16 mouse cellular contexts compared by ENCODE assay signal in the genomic region with DNA sequence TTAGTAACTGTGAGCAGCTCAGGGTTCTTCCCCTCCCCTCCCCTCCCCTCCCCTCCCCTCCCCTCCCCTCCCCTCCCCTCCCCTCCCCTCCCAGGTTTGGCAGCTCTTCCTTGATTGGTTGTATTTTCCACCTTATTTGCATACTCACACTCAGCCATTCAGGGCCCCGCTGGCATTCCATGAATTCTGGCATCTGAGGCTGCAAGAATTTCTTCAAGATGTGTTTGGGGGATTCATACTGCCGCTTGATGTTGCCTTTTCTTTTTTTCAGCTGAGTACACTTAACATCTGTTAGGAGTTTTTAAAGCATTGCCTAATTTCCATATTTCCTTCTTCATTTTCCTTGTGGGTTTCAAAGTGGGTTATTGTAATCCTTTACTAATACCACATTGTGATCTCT. TPM values are rescaled to one million over a fixed set of nuclear protein-coding genes. Genes with fewer than 3 reads are reported as not detected.
"Had no signal": no experiment of that assay in that cellular context is flagged by ENCODE, and none has a peak within 500 bp of the region (broad histone marks: within the 10 kb centered on the region; RNA-seq: fewer than 3 reads in every experiment).

No protein-coding gene starts in this region.

- H3K9me3 ChIP-seq: kidney, embryonic 15.5 days; limb, embryonic 10.5 days; liver, embryonic 15.5 days; neural tube, embryonic 12.5 days had no signal

- H3K27ac ChIP-seq: kidney, embryonic 15.5 days; left cerebral cortex, adult 2 months; limb, embryonic 10.5 days; liver, embryonic 15.5 days; neural tube, embryonic 12.5 days had no signal

- H3K27me3 ChIP-seq: kidney, embryonic 15.5 days; liver, embryonic 15.5 days; neural tube, embryonic 12.5 days had no signal

- H3K9ac ChIP-seq: kidney, embryonic 15.5 days; liver, embryonic 15.5 days; neural tube, embryonic 12.5 days had no signal

- DNase-seq: kidney, postnatal 14 days; lung, adult 2 months; lung, postnatal 14 days; midbrain, embryonic 14.5 days; thymus, postnatal 4 days had no signal

- H3K36me3 ChIP-seq: kidney, embryonic 15.5 days; limb, embryonic 10.5 days; liver, embryonic 15.5 days had no signal

- H3K4me1 ChIP-seq: kidney, embryonic 15.5 days; liver, embryonic 15.5 days; neural tube, embryonic 12.5 days had no signal

- H3K4me2 ChIP-seq: kidney, embryonic 15.5 days; liver, embryonic 11.5 days; liver, embryonic 15.5 days; neural tube, embryonic 12.5 days had no signal

- H3K4me3 ChIP-seq: kidney, embryonic 15.5 days; left cerebral cortex, adult 2 months; limb, embryonic 10.5 days; liver, embryonic 15.5 days; neural tube, embryonic 12.5 days had no signal

RNA-seq across cellular contexts. Expression of a gene that starts 22.0 kb away (rescaled TPM):
- total RNA-seq: megakaryocyte progenitor cell, adult 5-6 weeks; monocyte, adult 5-6 weeks; neutrophil, adult 5-6 weeks had no signal

RNA-seq across cellular contexts. Expression of a gene that starts 47.0 kb away (rescaled TPM):
- total RNA-seq: megakaryocyte progenitor cell, adult 5-6 weeks; monocyte, adult 5-6 weeks had no signal
- polyA plus RNA-seq: large intestine, adult 2 months; liver, embryonic 11.5 days; spleen, adult 2 months had no signal
